Mouse (Mus musculus): ENCODE measurements around the gene Brms1. TPM values are rescaled to one million over a fixed set of nuclear protein-coding genes. Genes with fewer than 3 reads are reported as not detected.
"Not testable (repeated sequence)": the region's sequence is repeated elsewhere in the genome, so short reads cannot be mapped to it uniquely, and the experiment has no call there.

Brms1 gene
- total RNA-seq, 2 experiments from 2014 or later, result 11.8 to 16.2 TPM

DNA sequence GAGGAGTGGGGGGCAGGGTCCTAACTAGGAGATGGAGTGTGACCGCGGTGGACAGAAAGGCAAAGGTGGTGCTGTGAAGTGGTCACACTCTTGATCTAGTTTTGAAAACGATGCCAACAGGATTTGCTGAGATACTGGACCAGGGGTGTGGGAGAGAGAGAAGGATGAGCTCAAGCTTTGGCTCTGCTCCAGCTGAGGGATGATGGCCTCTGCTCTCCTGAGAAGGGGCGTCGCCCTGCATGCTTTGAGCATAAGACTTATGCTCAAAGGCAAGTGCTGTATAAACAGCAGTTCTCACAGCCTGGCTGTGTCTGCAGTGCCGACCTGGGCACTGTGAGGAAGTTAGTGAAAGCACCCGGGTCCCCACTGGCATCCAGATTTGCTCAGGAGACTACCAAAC, 23.9 kb downstream of the Brms1 start:
- peak in 1 of 2 experiments; percentile 51 for DNase-seq

DNA sequence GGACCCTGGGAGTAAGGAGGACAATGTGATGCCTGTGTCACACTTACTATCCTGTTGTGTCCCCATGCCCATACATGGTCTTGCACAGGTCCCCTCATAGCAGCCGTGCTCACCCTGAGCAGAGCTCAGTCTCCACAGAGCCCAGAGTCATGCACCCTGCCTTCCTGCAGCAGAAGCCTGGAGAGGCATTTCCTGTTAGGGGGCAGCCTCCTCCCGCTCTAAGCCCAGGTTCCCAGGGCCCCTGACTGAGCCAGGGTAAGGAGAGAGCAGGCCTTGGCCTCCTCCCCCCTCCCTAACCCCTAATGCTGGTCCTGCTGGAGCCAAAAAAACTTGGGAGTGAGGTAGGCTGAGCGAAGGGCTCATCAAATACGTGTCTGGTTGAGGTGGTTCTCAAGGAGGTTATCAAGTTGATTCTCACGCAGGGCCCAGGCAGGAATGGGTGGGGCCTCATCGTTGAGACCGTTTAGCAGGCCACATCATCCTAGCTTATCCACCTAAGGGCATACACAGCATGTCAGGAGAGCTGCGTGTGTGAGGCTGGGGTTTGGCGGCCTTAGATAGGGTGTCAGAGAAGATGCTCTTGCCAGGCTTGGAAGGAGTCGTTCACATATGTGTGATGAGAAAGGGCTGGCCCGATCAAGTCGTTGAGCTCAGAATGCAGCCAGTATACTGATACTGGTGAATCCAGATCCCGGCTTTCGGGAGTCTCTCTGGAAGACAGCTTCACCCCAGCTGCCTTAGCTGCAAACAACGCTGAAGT, 26.1 kb downstream of the Brms1 start:
- DNase-seq, result no peak

DNA sequence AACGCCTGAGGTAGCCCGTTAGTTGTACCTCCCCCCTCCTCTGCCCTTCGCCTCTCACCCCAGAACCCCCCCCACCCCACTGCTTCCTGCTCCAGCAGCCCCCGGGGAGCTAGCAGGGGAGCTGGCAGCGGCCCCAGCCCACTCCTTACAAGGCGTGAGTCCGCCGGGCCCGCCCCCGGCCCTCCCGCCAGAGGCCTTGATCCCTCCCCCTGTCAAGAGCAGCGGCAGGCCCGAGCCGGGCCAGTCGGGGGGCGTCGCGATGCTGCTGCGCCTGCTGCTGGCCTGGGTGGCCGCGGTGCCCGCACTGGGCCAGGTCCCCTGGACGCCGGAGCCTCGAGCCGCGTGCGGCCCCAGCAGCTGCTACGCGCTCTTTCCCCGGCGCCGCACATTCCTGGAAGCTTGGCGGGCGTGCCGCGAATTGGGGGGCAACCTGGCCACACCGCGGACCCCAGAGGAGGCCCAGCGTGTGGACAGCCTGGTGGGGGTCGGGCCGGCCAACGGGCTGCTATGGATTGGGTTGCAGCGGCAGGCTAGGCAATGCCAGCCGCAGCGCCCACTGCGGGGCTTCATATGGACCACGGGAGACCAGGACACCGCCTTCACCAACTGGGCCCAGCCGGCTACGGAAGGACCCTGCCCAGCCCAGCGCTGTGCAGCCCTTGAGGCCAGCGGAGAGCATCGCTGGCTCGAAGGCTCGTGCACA, 26.9 kb downstream of the Brms1 start, which contains the start of gene Cd248:
Cd248 (plus strand) TSS at position 212 of the 703 bp plus-strand sequence.
- peak; percentile 79 to 86 for DNase-seq

DNA sequence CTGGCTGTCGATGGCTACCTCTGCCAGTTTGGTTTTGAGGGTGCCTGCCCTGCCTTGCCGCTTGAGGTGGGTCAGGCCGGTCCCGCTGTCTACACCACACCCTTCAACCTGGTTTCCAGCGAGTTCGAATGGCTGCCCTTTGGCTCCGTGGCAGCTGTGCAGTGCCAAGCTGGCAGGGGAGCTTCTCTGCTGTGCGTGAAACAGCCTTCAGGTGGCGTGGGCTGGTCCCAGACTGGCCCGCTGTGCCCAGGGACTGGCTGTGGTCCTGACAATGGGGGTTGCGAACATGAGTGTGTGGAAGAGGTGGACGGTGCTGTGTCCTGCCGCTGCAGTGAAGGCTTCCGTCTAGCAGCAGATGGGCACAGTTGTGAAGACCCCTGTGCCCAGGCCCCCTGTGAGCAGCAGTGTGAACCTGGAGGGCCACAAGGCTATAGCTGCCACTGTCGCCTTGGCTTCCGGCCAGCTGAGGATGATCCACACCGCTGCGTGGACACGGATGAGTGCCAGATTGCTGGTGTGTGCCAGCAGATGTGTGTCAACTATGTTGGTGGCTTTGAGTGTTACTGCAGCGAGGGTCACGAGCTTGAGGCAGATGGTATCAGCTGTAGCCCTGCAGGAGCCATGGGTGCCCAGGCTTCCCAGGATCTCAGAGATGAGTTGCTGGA, 27.5 kb downstream of the Brms1 start:
- DNase-seq, result no peak

DNA sequence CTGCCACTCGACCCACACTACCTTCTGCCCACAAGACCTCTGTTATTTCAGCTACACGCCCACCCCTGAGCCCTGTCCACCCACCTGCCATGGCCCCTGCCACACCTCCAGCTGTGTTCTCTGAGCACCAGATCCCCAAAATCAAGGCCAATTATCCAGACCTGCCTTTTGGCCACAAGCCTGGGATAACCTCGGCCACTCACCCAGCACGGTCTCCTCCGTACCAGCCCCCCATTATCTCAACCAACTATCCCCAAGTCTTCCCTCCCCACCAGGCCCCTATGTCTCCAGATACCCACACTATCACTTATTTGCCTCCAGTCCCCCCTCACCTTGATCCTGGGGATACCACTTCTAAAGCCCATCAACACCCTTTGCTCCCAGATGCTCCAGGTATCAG, 28.3 kb downstream of the Brms1 start:
- DNase-seq, result no peak

DNA sequence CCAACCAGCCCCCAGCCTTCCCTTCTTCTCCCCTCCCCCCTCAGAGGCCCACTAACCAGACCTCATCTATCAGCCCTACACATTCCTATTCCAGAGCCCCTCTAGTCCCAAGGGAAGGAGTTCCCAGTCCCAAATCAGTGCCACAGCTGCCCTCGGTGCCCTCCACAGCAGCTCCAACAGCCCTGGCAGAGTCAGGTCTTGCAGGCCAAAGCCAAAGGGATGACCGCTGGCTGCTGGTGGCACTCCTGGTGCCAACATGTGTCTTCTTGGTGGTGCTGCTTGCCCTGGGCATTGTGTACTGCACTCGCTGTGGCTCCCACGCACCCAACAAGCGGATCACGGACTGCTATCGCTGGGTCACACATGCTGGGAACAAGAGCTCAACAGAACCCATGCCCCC, 28.8 kb downstream of the Brms1 start:
- no peak for DNase-seq

DNA sequence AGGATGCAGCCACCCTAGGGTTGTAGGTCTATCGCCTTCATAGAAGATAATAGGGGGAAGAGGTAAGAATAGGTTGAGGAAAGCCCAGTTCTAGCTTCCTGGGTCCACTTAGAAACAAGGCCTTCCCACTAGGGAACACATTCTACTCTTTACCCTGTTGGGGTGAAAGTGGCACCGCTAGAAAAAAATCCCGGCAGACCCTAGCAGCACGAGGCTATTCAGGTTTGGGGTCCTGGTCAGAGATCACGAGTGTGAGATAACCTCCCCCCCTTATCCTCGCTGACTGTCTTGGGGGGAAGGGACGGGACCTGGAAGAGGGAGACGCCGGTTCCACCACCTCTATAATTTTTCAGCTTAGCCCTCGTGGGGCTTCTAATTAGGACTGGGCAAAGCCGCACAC, 29.9 kb downstream of the Brms1 start:
- no peak for DNase-seq

DNA sequence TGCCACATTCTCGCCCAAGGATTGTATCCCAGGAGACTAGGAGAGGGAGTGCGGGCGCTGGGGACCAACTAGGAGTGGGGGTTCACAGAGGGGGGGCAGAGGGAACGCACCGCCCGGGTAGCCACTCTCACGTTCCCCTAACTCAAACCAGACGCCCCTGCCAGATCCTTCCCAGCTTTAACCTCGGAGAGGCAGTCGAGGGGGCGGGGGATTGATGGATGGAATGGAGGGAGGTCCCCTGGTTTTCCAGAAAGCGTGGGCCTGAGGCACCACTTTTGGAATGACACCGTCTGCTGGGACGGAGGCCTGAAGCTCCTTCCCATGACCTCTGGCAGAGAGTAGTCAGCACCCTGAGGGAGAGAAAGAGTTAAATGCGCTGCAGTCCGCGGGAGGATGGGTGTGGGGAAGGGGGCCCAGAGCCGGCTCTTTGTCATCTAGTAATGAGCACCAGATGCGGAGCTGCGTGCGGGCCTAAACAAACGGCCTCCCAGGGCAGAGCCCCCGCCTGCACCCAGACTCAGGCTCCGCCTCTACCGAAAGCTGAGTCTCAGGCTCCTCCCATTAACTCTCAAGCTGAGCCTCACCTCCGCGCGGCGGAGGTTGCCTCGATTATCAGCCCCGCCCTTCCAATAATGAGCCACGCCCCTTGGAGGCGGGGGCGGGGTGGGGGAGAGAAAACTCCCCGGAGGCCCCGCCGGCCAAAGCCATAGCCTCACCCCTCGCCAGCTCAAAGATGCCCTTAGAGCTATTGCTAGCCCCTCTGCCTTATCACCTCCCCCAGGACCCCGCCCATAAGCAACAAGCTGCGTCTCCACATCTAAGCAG, 30.6 kb downstream of the Brms1 start:
- DNase-seq, result peak; percentile 85 to 87

DNA sequence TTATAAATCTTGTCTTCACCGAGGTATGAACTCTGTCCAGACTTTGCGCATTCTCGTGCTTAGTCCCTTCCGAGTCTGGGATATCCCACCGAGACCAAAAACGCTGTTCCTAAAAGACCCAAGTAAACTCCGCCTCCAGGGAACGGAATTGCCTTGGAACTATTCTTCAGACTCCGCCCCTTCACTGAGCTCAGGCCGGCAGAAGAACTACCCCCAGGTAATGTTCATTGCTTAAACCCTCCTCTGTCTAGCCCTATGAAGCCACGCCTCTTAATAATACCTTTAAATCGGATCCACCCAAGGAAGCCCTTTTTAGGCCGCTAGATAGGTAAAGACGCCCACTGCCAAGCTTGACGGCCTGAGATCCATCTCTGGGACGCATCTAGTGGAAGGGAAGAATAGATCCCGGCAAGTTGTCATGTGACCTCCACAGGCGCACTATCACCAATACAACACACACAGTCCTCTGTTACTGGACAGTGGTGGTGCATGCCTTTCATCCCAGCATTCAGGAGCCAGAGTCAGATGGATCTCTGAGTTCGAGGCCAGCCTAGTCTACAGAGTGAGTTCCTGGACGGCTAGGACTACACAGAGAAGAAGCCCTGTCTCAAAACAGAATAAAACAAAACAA, 31.4 kb downstream of the Brms1 start:
- peak in 1 of 2 experiments; percentile 44 for DNase-seq

DNA sequence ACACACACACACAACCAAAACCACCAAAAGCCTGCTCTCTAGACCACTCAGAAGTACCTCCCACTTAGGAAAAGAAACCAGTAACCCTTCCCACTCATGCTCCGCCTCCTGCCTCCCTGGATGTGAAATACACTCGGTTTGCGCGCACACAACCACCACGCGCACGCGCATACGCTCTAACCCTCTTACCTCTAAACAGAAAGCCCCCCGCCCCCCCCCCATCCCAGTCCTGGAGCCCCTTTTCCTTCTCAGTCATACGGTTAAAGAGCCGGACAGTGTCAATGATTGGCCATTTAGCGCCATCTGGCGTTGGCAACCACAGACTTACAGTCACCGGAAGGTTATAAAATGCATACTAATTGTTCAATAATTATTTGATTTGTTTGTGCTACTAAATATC, 31.9 kb downstream of the Brms1 start:
- DNase-seq, result peak in 1 of 2 experiments; percentile 85

DNA sequence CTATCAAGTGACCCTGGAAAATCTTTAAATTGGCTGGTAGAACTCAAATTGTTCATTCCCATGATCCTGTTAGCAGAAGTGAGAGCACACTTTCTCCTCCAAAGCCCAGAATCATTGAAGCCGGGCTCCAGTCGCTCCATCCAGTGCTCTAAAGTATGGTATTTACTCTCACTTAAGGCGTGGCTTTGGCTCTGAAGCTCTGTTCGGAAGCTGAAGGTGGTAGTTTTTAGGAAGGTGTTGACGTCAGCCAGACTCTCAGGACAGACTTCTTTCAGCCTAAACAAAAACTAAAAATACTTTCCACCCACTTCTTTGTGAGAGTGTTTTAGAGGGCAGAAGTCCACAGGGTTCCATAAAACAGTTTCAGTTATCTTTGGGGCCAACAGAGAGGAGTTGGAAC, 32.4 kb downstream of the Brms1 start:
- no peak for DNase-seq

DNA sequence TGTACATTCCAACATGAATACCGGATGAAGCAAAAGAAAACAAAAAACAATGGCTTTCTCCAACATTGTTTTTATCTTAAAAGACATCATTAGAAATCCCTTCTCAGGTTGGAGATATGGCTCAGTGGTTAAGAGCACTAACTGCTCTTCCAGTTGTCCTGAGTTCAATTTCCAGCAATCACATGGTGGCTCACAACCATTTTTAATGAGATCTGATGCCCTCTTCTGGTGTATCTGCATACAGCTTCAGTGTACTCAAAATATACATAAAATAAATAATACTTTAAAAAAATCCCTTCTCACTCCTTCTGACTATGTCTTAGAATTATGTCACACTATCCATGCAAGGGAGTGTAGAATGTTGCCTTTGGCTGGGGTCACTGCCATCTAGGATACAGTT, 38.1 kb downstream of the Brms1 start:
- DNase-seq, result no peak

DNA sequence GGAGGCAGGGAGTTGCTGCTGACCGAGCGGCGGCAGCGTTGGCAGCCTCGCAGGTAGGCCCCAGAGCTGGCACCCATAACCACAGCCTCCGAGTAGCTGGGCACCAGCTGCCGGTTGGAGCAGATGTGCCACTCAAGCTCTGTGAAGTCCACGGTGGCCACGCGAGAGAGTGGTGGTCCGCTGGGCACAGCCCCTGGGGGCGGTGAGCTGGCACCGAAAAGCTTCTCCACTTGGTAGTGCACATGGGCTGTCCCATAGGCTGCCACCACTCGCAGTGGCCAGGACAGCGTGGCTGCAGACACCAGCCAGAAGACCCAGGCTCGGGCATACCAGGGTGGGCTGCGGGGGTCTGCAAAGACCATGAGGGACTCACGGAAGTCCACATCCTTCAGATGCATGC, 40.9 kb downstream of the Brms1 start:
- DNase-seq, result no peak

DNA sequence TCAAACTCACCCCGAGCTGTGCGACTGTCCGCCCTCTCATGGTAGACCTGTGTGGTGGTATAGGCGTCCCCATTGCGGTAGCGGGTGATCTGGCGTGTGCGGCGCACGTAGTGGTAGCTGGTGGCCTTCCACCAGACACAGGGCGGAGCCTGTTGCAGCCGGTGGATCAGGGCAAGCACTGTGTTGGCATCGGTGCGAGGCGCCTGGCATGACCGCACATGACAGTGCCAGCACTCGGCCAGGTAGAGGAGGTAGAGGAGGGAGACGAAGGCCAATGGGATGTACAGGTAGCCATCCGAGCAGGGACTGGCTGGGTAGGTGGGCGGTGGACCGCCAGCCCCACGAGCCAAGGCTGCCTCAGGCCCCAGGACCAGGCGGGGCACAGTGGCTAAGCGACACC, 41.4 kb downstream of the Brms1 start:
- no peak for DNase-seq

DNA sequence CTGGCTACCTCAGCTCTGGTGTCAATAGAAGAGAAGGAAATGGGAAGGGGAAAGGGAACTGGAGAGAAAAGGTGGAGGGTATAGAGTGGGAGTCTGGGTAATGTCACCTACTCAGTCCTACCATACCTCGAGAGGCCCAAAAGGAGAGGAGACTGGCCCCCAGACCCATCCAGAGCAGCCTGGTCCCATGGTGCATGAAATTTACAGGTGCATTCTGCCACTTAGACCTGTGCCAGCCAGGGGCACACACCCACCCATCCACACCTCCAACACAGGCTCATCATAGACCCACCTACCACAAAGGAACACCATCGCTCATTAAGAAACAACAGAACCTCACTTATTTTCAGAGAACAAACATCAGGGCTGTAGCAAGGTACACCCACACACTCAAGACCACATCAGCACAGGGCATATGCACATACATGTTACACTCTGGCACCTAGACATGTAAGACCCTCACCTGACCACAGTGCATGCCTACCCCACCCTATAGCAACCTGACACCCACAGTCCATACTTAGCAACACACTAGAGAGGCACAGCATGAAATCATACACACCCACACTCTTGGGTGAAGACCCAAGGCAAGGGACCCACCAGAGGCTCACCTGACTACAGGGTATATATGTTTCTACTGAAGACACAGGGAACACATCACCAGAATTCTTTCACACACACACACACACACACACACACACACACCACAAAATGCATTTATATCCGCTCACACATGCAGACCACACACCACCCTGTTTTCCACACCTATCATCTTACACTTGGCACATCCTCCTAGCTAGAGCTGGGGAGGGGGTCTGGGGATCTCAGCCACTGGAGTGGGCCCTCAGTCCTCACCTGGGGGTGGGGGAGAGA, 43.0 kb downstream of the Brms1 start:
- no peak for DNase-seq

DNA sequence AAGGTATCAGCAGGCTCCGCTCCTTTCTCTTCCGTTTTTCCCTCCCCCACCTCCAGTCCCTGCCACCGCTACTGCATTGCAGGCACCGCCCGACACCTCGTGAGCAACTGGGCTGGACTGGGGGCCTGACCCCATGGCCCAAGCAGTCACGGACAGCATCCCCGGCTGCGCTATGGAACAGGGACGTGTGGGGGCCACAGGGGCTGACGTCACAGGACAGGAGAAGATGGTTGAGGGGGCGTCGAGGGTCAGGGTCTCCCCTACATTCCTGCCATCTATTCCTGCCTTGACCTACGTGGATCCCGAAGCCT, 43.6 kb downstream of the Brms1 start:
- DNase-seq, result no peak

DNA sequence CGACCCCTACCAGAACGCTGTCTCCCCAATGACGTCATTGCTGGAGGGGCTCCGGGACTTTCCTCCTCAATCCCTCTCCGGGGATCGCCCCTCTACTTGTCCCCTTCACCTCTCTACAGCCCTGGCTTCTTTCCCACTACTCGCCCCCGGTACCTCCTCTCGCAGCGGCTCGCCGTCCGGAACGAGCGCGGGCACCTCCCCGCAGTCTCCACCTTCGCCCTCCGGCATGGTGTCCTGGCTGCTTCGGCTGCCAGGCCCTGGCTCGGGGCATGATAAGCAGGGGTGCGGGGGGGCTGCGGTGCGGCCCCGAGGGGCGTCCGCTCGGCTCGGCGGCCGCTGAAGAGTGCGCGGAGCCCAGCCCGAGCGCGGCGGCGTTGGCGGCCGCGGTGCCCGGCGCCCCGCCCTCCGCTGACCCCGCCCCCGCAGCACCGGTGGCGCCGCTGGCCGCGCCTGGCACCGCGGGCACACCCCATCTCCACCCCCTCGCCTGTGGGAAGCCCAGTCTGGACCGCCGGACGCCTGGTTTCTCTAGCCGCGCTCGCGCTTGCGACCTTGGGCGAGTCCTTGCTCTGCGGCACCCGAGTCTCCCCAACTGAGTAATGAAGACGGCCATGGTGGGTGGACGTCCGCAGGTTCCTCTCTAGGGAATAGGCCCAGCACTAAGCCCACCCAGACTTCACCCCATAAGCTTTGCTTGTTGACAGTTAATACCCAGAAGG, 44.1 kb downstream of the Brms1 start, which contains the start of gene Tmem151a:
Tmem151a (minus strand) TSS at position 387 of the 719 bp plus-strand sequence.
- peak in 1 of 2 experiments; percentile 50 for DNase-seq

DNA sequence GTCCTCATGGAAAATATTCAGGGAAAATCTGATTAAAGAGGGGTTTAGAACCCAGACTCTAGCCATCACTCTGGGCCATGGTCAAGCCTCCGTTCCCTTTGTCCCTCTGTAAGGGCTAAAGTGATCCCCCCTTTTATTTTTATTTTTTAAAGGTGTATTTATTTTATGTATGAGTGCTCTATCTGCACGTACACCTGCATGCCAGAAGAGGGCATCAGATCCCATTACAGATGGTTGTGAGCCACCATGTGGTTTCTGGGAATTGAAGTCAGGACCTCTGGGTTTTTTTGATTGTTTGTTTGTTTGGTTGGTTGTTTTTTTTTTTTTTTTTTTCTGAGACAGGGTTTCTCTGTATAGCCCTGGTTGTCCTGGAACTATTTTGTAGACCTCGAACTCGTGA, 45.4 kb downstream of the Brms1 start:
- DNase-seq, result not testable (repeated sequence)

DNA sequence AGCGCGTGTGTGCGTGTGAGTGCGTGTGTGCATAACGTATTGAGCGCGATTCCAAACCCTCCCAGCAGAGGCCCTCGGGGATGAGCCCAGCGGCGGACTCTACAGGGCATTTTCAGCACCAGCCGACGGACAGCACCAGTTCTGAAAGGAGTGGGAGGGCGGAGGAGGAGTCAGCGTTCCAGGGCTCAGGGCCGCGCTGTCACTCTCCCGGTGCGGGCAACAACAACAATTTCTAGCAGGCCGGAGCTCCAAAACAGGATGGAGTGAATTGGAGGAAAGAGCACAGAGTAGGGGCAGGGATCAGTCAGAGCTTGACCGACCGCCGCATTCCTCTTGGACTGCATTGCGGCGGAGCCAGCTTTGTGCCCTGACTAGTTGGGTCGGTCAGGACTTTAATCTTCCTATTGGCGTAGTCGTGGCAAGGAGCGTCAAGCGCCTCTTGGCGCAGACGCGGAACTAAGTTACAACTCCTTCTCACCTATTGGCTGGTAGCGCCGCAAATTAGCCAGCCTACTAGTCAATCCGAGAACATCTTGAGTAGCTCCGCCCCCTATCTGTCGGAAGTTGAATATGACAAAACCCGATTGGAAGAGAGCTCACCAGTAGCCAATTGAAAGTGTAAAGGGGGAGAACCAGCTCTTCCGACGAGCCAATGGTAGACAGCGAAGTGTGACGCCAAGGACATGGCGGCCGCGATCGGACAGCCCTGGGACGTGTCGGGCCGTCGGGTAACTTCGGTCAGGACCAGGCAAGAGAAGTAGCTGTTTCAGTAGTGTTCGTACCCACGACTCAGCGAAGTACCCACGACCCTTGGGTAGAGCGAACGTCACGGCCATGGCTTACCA, 47.0 kb downstream of the Brms1 start, which contains the start of gene Yif1a:
Yif1a (plus strand) TSS at position 655 of the 845 bp plus-strand sequence.
- DNase-seq, result peak; percentile 98 to 99
